Mouse (Mus musculus): ENCODE results near the gene Atp6ap1l.
A peak's percentile ranks its signal among the peaks of the same experiment; 100 is the strongest.

The Atp6ap1l gene

GRCm38 (mm10) chr13:90886568-90886983 is 18.6 kb downstream of the Atp6ap1l start:
- peak; percentile 32 to 72 for DNase-seq (ENCODE audit: low spot score in 2 of 2)

GRCm38 (mm10) chr13:90885856-90886532 is 19.2 kb downstream of the Atp6ap1l start:
- no peak for DNase-seq (ENCODE audit: low spot score in 2 of 2)

- no peak for DNase-seq (ENCODE audit: low spot score in 2 of 2)
These were observed 23.3 kb downstream of the Atp6ap1l start for GRCm38 (mm10) chr13:90881727-90882429.

GRCm38 (mm10) chr13:90871579-90871978 is 33.6 kb downstream of the Atp6ap1l start:
- DNase-seq (ENCODE audit: low spot score in 2 of 2), result no peak

- no peak for DNase-seq (ENCODE audit: low spot score in 2 of 2)
These were observed 36.0 kb downstream of the Atp6ap1l start for GRCm38 (mm10) chr13:90869157-90869556.

- DNase-seq (ENCODE audit: low spot score in 2 of 2), result no peak
These were observed 43.0 kb downstream of the Atp6ap1l start for GRCm38 (mm10) chr13:90862138-90862537.

GRCm38 (mm10) chr13:90860888-90861431 is 44.2 kb downstream of the Atp6ap1l start:
- no peak for DNase-seq (ENCODE audit: low spot score in 2 of 2)

GRCm38 (mm10) chr13:90852727-90853630 is 52.2 kb downstream of the Atp6ap1l start:
- no peak for DNase-seq (ENCODE audit: low spot score in 2 of 2)

GRCm38 (mm10) chr13:90851795-90852194 is 53.4 kb downstream of the Atp6ap1l start:
- no peak for DNase-seq (ENCODE audit: low spot score in 2 of 2)

- DNase-seq (ENCODE audit: low spot score in 2 of 2), result no peak
These were observed 61.0 kb downstream of the Atp6ap1l start for GRCm38 (mm10) chr13:90844191-90844590.

GRCm38 (mm10) chr13:90843412-90843811 is 61.7 kb downstream of the Atp6ap1l start:
- DNase-seq (ENCODE audit: low spot score in 2 of 2), result no peak

GRCm38 (mm10) chr13:90841213-90841553 is 64.0 kb downstream of the Atp6ap1l start:
- DNase-seq (ENCODE audit: low spot score in 2 of 2), result no peak

- DNase-seq (ENCODE audit: low spot score in 2 of 2), result no peak
These were observed 64.5 kb downstream of the Atp6ap1l start for GRCm38 (mm10) chr13:90840530-90841212.

- no peak for DNase-seq (ENCODE audit: low spot score in 2 of 2)
These were observed 71.4 kb downstream of the Atp6ap1l start for GRCm38 (mm10) chr13:90833641-90834207.

Data from frontal cortex, postnatal 10 days (tissue).